Mouse (Mus musculus): ENCODE measurements at regions not wholly inside any gene's neighbourhood (a gene's known extent, or its start where the extent isn't known, plus 50 kb on each side); places are given as distances from the start of the nearest gene placed in this dataset.

DNA sequence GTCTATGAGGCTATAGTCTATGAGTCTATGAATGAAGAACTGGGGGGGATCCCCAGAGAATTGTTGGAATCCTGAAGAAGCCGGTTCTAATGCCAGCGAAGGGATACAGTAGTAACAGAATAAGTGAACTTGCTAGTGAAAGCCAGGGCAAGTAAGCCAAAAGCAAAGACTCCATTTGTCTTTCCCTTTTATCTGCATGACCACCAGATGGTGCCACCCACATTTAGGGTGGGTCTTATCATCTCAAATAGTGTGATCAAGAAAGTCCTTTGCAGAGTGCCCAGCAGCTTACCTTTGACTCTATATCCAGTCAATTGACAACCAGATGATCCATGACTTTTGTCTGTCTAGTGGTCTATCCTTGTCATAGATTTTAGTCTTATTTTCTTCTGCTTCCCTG lies 184.2 kb upstream of the Nmur2 start:
- no peak for TF ChIP-seq EP300 (IDR thresholded peaks at IDR 0.05; ENCODE audit: insufficient read depth, low read depth, low read length)
- no peak for TF ChIP-seq POLR2A (IDR thresholded peaks at IDR 0.05; ENCODE audit: insufficient read depth, low read length)
- TF ChIP-seq CTCF (IDR thresholded peaks at IDR 0.05; ENCODE audit: low read depth, low read length) = no peak

Data from ES-Bruce4 (cell line).